Comparison of ENCODE assay signal across 8 mouse cellular contexts in the genomic region with DNA sequence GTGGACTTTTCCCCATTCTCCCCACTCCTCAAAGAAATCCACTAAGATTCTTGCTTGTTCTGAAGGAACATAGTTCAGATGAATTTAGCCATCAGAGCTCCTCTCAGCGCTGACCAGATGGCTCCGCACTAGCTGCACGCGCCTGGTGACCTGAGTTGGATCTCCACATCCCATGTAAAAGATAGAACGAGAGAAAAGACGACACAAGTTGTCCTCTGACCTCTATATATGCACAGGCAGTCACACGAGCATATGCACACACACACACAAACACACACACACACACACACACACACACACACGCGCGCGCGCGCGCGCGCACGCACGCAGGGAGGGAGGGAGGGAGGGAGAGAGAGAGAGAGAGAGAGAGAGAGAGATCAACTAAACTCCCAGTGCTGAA.
DNase-seq lines count a peak whose midpoint lies in the region; ATAC-seq and TF ChIP-seq lines count a peak whose summit lies in the region.

No protein-coding gene starts in this region.

- H3K4me2 ChIP-seq in neural tube, embryonic 11.5 days (ENCODE audit: low read depth), result peak overlapping the region; percentile 52
- peak overlapping the region; percentile 85 for H3K4me2 ChIP-seq in heart, embryonic 15.5 days
- H3K4me2 ChIP-seq in limb, embryonic 12.5 days, result peak overlapping the region; percentile 56

- peak; percentile 70 for DNase-seq in neural tube, embryonic 11.5 days (ENCODE audit: low spot score)
- no peak for DNase-seq in neural tube, embryonic 10.5 days (ENCODE audit: extremely low spot score, low spot score)
- DNase-seq in cerebellum, postnatal 25 days, result peak; percentile 71 to 73
- DNase-seq in urinary bladder, postnatal 10 days (ENCODE audit: low spot score), result no peak

- no peak for TF ChIP-seq CTCF in small intestine, adult 2 months (IDR thresholded peaks at IDR 0.05; ENCODE audit: extremely low read depth, insufficient read length, insufficient replicate concordance, low read depth, low read length)

- H3K36me3 ChIP-seq in neural tube, embryonic 11.5 days (ENCODE audit: control insufficient read depth, insufficient read depth, low read length), result no peaks in the 10 kb centered on the region
- no peaks in the 10 kb centered on the region for H3K36me3 ChIP-seq in heart, embryonic 15.5 days
- no peaks in the 10 kb centered on the region for H3K36me3 ChIP-seq in limb, embryonic 12.5 days
- no peaks in the 10 kb centered on the region for H3K36me3 ChIP-seq in small intestine, adult 2 months (ENCODE audit: control insufficient read depth, insufficient read depth, low read length)

- peak; percentile 66 for ATAC-seq in neural tube, embryonic 11.5 days (ENCODE audit: insufficient read depth, low FRiP score, low TSS enrichment)
- peak; percentile 44; the same call in 1 of the 2 replicates for ATAC-seq in heart, embryonic 15.5 days (replicated peaks; ENCODE audit: insufficient number of reproducible peaks, insufficient read depth, low FRiP score, low read depth)
- peak; percentile 62 for ATAC-seq in limb, embryonic 12.5 days (ENCODE audit: insufficient number of reproducible peaks, insufficient read depth, low FRiP score, low TSS enrichment, low read depth)
- ATAC-seq in inflammation-experienced regulatory T-cells, adult 6 months, result no peak

- peaks cover 8% of the 10 kb centered on the region; the same call in 1 of the 2 replicates for H3K4me1 ChIP-seq in neural tube, embryonic 11.5 days (ENCODE audit: control insufficient read depth, insufficient read depth, low read length)
- H3K4me1 ChIP-seq in heart, embryonic 15.5 days (replicated peaks), result peaks cover 6% of the 10 kb centered on the region
- H3K4me1 ChIP-seq in limb, embryonic 12.5 days (replicated peaks), result peaks cover 3% of the 10 kb centered on the region; the same call in 1 of the 2 replicates
- H3K4me1 ChIP-seq in small intestine, adult 2 months (ENCODE audit: control insufficient read depth, insufficient read depth, insufficient read length, low read length), result no peaks in the 10 kb centered on the region

- no peak for TF ChIP-seq POLR2A in small intestine, adult 2 months (IDR thresholded peaks at IDR 0.05; ENCODE audit: low read depth, low read length)

- peak overlapping the region; percentile 87 for H3K27ac ChIP-seq in neural tube, embryonic 11.5 days (ENCODE audit: low read depth, low read length)
- peak overlapping the region; percentile 86 for H3K27ac ChIP-seq in heart, embryonic 15.5 days
- H3K27ac ChIP-seq in limb, embryonic 12.5 days, result peak overlapping the region; percentile 89
- H3K27ac ChIP-seq in small intestine, adult 2 months (ENCODE audit: insufficient read depth, low read depth, low read length), result peak overlapping the region; percentile 46; the same call in 1 of the 2 replicates

- H3K4me3 ChIP-seq in neural tube, embryonic 11.5 days (ENCODE audit: low read depth, low read length), result peak overlapping the region; percentile 39
- H3K4me3 ChIP-seq in heart, embryonic 15.5 days, result peak overlapping the region; percentile 53
- peak overlapping the region; percentile 41 for H3K4me3 ChIP-seq in limb, embryonic 12.5 days (replicated peaks)
- peak overlapping the region; percentile 45 for H3K4me3 ChIP-seq in small intestine, adult 2 months (ENCODE audit: low read depth, low read length)

- WGBS in neural tube, embryonic 11.5 days, result 0% methylated on average over 18 of the region's 18 CpGs
- WGBS in heart, embryonic 15.5 days, result under 1% methylated on average over 18 of the region's 18 CpGs
- WGBS in limb, embryonic 12.5 days, result 0% methylated on average over 16 of the region's 18 CpGs
- 2% methylated on average over 8 of the region's 18 CpGs for WGBS in small intestine, adult 2 months

- no peaks in the 10 kb centered on the region for H3K27me3 ChIP-seq in neural tube, embryonic 11.5 days (ENCODE audit: control insufficient read depth, insufficient read depth, low read length)
- no peaks in the 10 kb centered on the region for H3K27me3 ChIP-seq in heart, embryonic 15.5 days
- no peaks in the 10 kb centered on the region for H3K27me3 ChIP-seq in limb, embryonic 12.5 days
- H3K27me3 ChIP-seq in small intestine, adult 2 months (ENCODE audit: control insufficient read depth, insufficient read depth, low read length), result no peaks in the 10 kb centered on the region; the same call in 1 of the 2 replicates

- H3K9me3 ChIP-seq in neural tube, embryonic 11.5 days (ENCODE audit: control insufficient read depth, low read length), result no peaks in the 10 kb centered on the region
- no peaks in the 10 kb centered on the region for H3K9me3 ChIP-seq in heart, embryonic 15.5 days (replicated peaks)
- H3K9me3 ChIP-seq in limb, embryonic 12.5 days, result no peaks in the 10 kb centered on the region

- H3K9ac ChIP-seq in neural tube, embryonic 11.5 days (ENCODE audit: low read length), result peak overlapping the region; percentile 57
- peak overlapping the region; percentile 51 for H3K9ac ChIP-seq in heart, embryonic 15.5 days
- peak overlapping the region; percentile 28 for H3K9ac ChIP-seq in limb, embryonic 12.5 days (replicated peaks)

Comparison
In these comparisons a context has a peak if more than half of its experiments do, and no peak if none do; other contexts are left out.
1. DNase-seq: peak in neural tube, embryonic 11.5 days (single experiment) and cerebellum, postnatal 25 days (2 of 2); none in neural tube, embryonic 10.5 days (single experiment) and urinary bladder, postnatal 10 days (single experiment).
2. Peak in every context shown above with its lines, with median percentiles within 50 percentile points of each other: H3K27ac ChIP-seq, H3K4me2 ChIP-seq, H3K4me3 ChIP-seq and H3K9ac ChIP-seq.